Mouse (Mus musculus): ENCODE data around the gene Lcn11. TPM values are rescaled to one million over a fixed set of nuclear protein-coding genes. Genes with fewer than 3 reads are reported as not detected.
"Not testable (repeated sequence)": the region's sequence is repeated elsewhere in the genome, so short reads cannot be mapped to it uniquely, and the experiment has no call there.

Gene Lcn11
- polyA plus RNA-seq, 1 experiment from 2014 or later: not detected

- Histone ChIP-seq H3K27me3 (ENCODE audit: control insufficient read depth, insufficient read depth, low read length) (no peaks in the 10 kb centered on the region), H3K27ac (ENCODE audit: low read length) (no peak overlapping the region), H3K4me2 (replicated peaks; ENCODE audit: low read depth, low read length) (no peak overlapping the region), H3K9ac (replicated peaks; ENCODE audit: low read depth, low read length) (no peak overlapping the region), H3K9me3 (ENCODE audit: control insufficient read depth, low read depth, low read length) (no peaks in the 10 kb centered on the region), H3K4me3 (ENCODE audit: low read depth, low read length) (no peak overlapping the region), H3K4me1 (ENCODE audit: control insufficient read depth, insufficient read depth, low read length) (no peaks in the 10 kb centered on the region), H3K36me3 (ENCODE audit: control insufficient read depth, insufficient read depth, low read length) (no peaks in the 10 kb centered on the region)
- 47% methylated on average over 5 of the region's 5 CpGs for WGBS
- ATAC-seq (ENCODE audit: insufficient number of reproducible peaks, insufficient read depth, low FRiP score, low read depth): no peak
These were observed 21.2 kb downstream of the Lcn11 start for GRCm38 (mm10) chr2:25798065-25798464.

- WGBS: 78% methylated on average over 2 of the region's 2 CpGs
- no peaks in the 10 kb centered on the region for H3K9me3 ChIP-seq (ENCODE audit: control insufficient read depth, low read depth, low read length)
- H3K27me3 ChIP-seq (ENCODE audit: control insufficient read depth, insufficient read depth, low read length): no peaks in the 10 kb centered on the region
- no peaks in the 10 kb centered on the region for H3K36me3 ChIP-seq (ENCODE audit: control insufficient read depth, insufficient read depth, low read length)
- H3K4me3 ChIP-seq (ENCODE audit: low read depth, low read length): no peak overlapping the region
- H3K27ac ChIP-seq (ENCODE audit: low read length): no peak overlapping the region
- H3K9ac ChIP-seq (replicated peaks; ENCODE audit: low read depth, low read length): no peak overlapping the region
- ATAC-seq (ENCODE audit: insufficient number of reproducible peaks, insufficient read depth, low FRiP score, low read depth): no peak
- no peak overlapping the region for H3K4me2 ChIP-seq (replicated peaks; ENCODE audit: low read depth, low read length)
- no peaks in the 10 kb centered on the region for H3K4me1 ChIP-seq (ENCODE audit: control insufficient read depth, insufficient read depth, low read length)
These were observed 34.9 kb downstream of the Lcn11 start for GRCm38 (mm10) chr2:25811711-25812110.

GRCm38 (mm10) chr2:25813364-25813763 is 36.5 kb downstream of the Lcn11 start:
- no peak overlapping the region for H3K4me3 ChIP-seq (ENCODE audit: low read depth, low read length)
- ATAC-seq (ENCODE audit: insufficient number of reproducible peaks, insufficient read depth, low FRiP score, low read depth): no peak
- H3K27me3 ChIP-seq (ENCODE audit: control insufficient read depth, insufficient read depth, low read length): no peaks in the 10 kb centered on the region
- no peak overlapping the region for H3K4me2 ChIP-seq (replicated peaks; ENCODE audit: low read depth, low read length)
- no peaks in the 10 kb centered on the region for H3K9me3 ChIP-seq (ENCODE audit: control insufficient read depth, low read depth, low read length)
- no peaks in the 10 kb centered on the region for H3K36me3 ChIP-seq (ENCODE audit: control insufficient read depth, insufficient read depth, low read length)
- no peak overlapping the region for H3K27ac ChIP-seq (ENCODE audit: low read length)
- H3K4me1 ChIP-seq (ENCODE audit: control insufficient read depth, insufficient read depth, low read length): no peaks in the 10 kb centered on the region
- no peak overlapping the region for H3K9ac ChIP-seq (replicated peaks; ENCODE audit: low read depth, low read length)
- 79% methylated on average over 5 of the region's 5 CpGs for WGBS

GRCm38 (mm10) chr2:25815748-25816147 is 38.9 kb downstream of the Lcn11 start, which contains the start of gene Glt6d1:
Gene Glt6d1 (minus strand): TSS chr2:25815848.
- H3K9me3 ChIP-seq (ENCODE audit: control insufficient read depth, low read depth, low read length); H3K4me2 ChIP-seq (replicated peaks; ENCODE audit: low read depth, low read length); H3K9ac ChIP-seq (replicated peaks; ENCODE audit: low read depth, low read length); H3K27ac ChIP-seq (ENCODE audit: low read length); H3K36me3 ChIP-seq (ENCODE audit: control insufficient read depth, insufficient read depth, low read length); H3K4me3 ChIP-seq (ENCODE audit: low read depth, low read length); H3K27me3 ChIP-seq (ENCODE audit: control insufficient read depth, insufficient read depth, low read length); H3K4me1 ChIP-seq (ENCODE audit: control insufficient read depth, insufficient read depth, low read length); ATAC-seq (ENCODE audit: insufficient number of reproducible peaks, insufficient read depth, low FRiP score, low read depth): not testable (repeated sequence)
- WGBS: 77% methylated on average over 1 of the region's 1 CpGs

- no peak for ATAC-seq (ENCODE audit: insufficient number of reproducible peaks, insufficient read depth, low FRiP score, low read depth)
- Histone ChIP-seq H3K9ac (replicated peaks; ENCODE audit: low read depth, low read length) (no peak within 1 kb of the TSS), H3K27ac (ENCODE audit: low read length) (no peak within 1 kb of the TSS), H3K4me2 (replicated peaks; ENCODE audit: low read depth, low read length) (no peak within 1 kb of the TSS), H3K27me3 (ENCODE audit: control insufficient read depth, insufficient read depth, low read length) (no peaks in the 10 kb centered on the region), H3K36me3 (ENCODE audit: control insufficient read depth, insufficient read depth, low read length) (no peaks in the 10 kb centered on the region), H3K9me3 (ENCODE audit: control insufficient read depth, low read depth, low read length) (no peaks in the 10 kb centered on the region), H3K4me3 (ENCODE audit: low read depth, low read length) (no peak within 1 kb of the TSS), H3K4me1 (ENCODE audit: control insufficient read depth, insufficient read depth, low read length) (no peaks in the 10 kb centered on the region)
- WGBS: 81% methylated on average over 1 of the region's 1 CpGs
These were observed 46.0 kb downstream of the Lcn11 start, which contains the start of gene Lcn9 for GRCm38 (mm10) chr2:25822806-25823205. Gene Lcn9 (plus strand): TSS chr2:25823153.

- no peak overlapping the region for H3K9ac ChIP-seq (replicated peaks; ENCODE audit: low read depth, low read length)
- no peaks in the 10 kb centered on the region for H3K9me3 ChIP-seq (ENCODE audit: control insufficient read depth, low read depth, low read length)
- H3K27ac ChIP-seq (ENCODE audit: low read length): no peak overlapping the region
- no peaks in the 10 kb centered on the region for H3K36me3 ChIP-seq (ENCODE audit: control insufficient read depth, insufficient read depth, low read length)
- H3K4me1 ChIP-seq (ENCODE audit: control insufficient read depth, insufficient read depth, low read length): no peaks in the 10 kb centered on the region
- no peak overlapping the region for H3K4me2 ChIP-seq (replicated peaks; ENCODE audit: low read depth, low read length)
- H3K4me3 ChIP-seq (ENCODE audit: low read depth, low read length): no peak overlapping the region
- no peak for ATAC-seq (ENCODE audit: insufficient number of reproducible peaks, insufficient read depth, low FRiP score, low read depth)
- WGBS: 88% methylated on average over 3 of the region's 3 CpGs
- H3K27me3 ChIP-seq (ENCODE audit: control insufficient read depth, insufficient read depth, low read length): no peaks in the 10 kb centered on the region
These were observed 47.9 kb downstream of the Lcn11 start for GRCm38 (mm10) chr2:25824751-25825150.

- Histone ChIP-seq H3K9me3 (ENCODE audit: control insufficient read depth, low read depth, low read length) (no peaks in the 10 kb centered on the region), H3K36me3 (ENCODE audit: control insufficient read depth, insufficient read depth, low read length) (no peaks in the 10 kb centered on the region), H3K4me2 (replicated peaks; ENCODE audit: low read depth, low read length) (no peak overlapping the region), H3K9ac (replicated peaks; ENCODE audit: low read depth, low read length) (no peak overlapping the region), H3K27ac (ENCODE audit: low read length) (no peak overlapping the region), H3K4me3 (ENCODE audit: low read depth, low read length) (no peak overlapping the region), H3K27me3 (ENCODE audit: control insufficient read depth, insufficient read depth, low read length) (no peaks in the 10 kb centered on the region), H3K4me1 (ENCODE audit: control insufficient read depth, insufficient read depth, low read length) (no peaks in the 10 kb centered on the region)
- 73% methylated on average over 8 of the region's 8 CpGs for WGBS
- no peak for ATAC-seq (ENCODE audit: insufficient number of reproducible peaks, insufficient read depth, low FRiP score, low read depth)
These were observed 51.6 kb downstream of the Lcn11 start for GRCm38 (mm10) chr2:25828344-25828947.
